Comparison of ENCODE assay signal across 15 mouse cellular contexts in genomic region chr12:79687683-79688386, GRCm38 (mm10).
DNase-seq lines count a peak whose midpoint lies in the region; ATAC-seq lines count a peak whose summit lies in the region.
"Had no signal": no experiment of that assay in that cellular context is flagged by ENCODE, and none has a peak within 500 bp of the region (broad histone marks: within the 10 kb centered on the region; RNA-seq: fewer than 3 reads in every experiment).

No protein-coding gene starts in this region.

- H3K4me1 ChIP-seq in kidney, embryonic 15.5 days: peaks cover 47% of the 10 kb centered on the region
- peaks cover 40% of the 10 kb centered on the region for H3K4me1 ChIP-seq in midbrain, embryonic 10.5 days
- peaks cover 3% of the 10 kb centered on the region for H3K4me1 ChIP-seq in midbrain, embryonic 11.5 days (ENCODE audit: control insufficient read depth, insufficient read depth, low read length)
- H3K4me1 ChIP-seq: midbrain, embryonic 15.5 days had no signal

- no peak overlapping the region for H3K9ac ChIP-seq in kidney, embryonic 15.5 days
- H3K9ac ChIP-seq in midbrain, embryonic 11.5 days (ENCODE audit: low read length): no peak overlapping the region
- H3K9ac ChIP-seq: intestine, embryonic 15.5 days; limb, embryonic 12.5 days; midbrain, embryonic 15.5 days had no signal

- H3K4me3 ChIP-seq in kidney, embryonic 15.5 days (replicated peaks): no peak overlapping the region
- no peak overlapping the region for H3K4me3 ChIP-seq in midbrain, embryonic 10.5 days
- H3K4me3 ChIP-seq in midbrain, embryonic 11.5 days (ENCODE audit: low read depth, low read length): no peak overlapping the region
- H3K4me3 ChIP-seq: gastrocnemius, adult 2 months; intestine, embryonic 15.5 days; limb, embryonic 12.5 days; midbrain, embryonic 15.5 days had no signal

- DNase-seq in CD4-positive, CD25-positive, alpha-beta regulatory T cell, adult 2 months (ENCODE audit: low read depth, low spot score): peak; percentile 50
- no peak for DNase-seq in kidney, postnatal 10 days
- no peak for DNase-seq in midbrain, embryonic 10.5 days (ENCODE audit: low spot score)
- DNase-seq in midbrain, embryonic 11.5 days (ENCODE audit: low spot score, missing footprints): no peak
- DNase-seq in frontal cortex, postnatal 25 days (ENCODE audit: low spot score in 2 of 2): no peak
- DNase-seq: adrenal gland, adult 2 months; cerebellum, adult 9-11 months; gastrocnemius, adult 2 months had no signal

- H3K36me3 ChIP-seq in kidney, embryonic 15.5 days: no peaks in the 10 kb centered on the region
- no peaks in the 10 kb centered on the region for H3K36me3 ChIP-seq in midbrain, embryonic 10.5 days
- no peaks in the 10 kb centered on the region for H3K36me3 ChIP-seq in midbrain, embryonic 11.5 days (ENCODE audit: control insufficient read depth, insufficient read depth, low read length)
- H3K36me3 ChIP-seq: intestine, embryonic 15.5 days; limb, embryonic 12.5 days; midbrain, embryonic 15.5 days had no signal

- H3K4me2 ChIP-seq in kidney, embryonic 15.5 days: no peak overlapping the region
- no peak overlapping the region for H3K4me2 ChIP-seq in midbrain, embryonic 11.5 days
- H3K4me2 ChIP-seq: intestine, embryonic 15.5 days; limb, embryonic 12.5 days; midbrain, embryonic 15.5 days had no signal

- peak overlapping the region; percentile 81 for H3K27ac ChIP-seq in kidney, embryonic 15.5 days
- H3K27ac ChIP-seq in midbrain, embryonic 10.5 days (replicated peaks): peak overlapping the region; percentile 63
- no peak overlapping the region for H3K27ac ChIP-seq in midbrain, embryonic 11.5 days (ENCODE audit: low read depth, low read length)
- H3K27ac ChIP-seq: gastrocnemius, adult 2 months; intestine, embryonic 15.5 days; midbrain, embryonic 15.5 days had no signal

- H3K27me3 ChIP-seq in kidney, embryonic 15.5 days: no peaks in the 10 kb centered on the region
- H3K27me3 ChIP-seq in midbrain, embryonic 10.5 days (ENCODE audit: low read depth, poor library complexity, severe bottlenecking): no peaks in the 10 kb centered on the region
- H3K27me3 ChIP-seq in midbrain, embryonic 11.5 days (ENCODE audit: control insufficient read depth, insufficient read depth, low read length): no peaks in the 10 kb centered on the region
- H3K27me3 ChIP-seq: CH12.LX; intestine, embryonic 15.5 days; limb, embryonic 12.5 days; midbrain, embryonic 15.5 days had no signal

- 26% methylated on average over 7 of the region's 7 CpGs for WGBS in kidney, embryonic 15.5 days
- WGBS in midbrain, embryonic 10.5 days: 75% methylated on average over 7 of the region's 7 CpGs
- WGBS in midbrain, embryonic 11.5 days: 66% methylated on average over 7 of the region's 7 CpGs

- no peaks in the 10 kb centered on the region for H3K9me3 ChIP-seq in kidney, embryonic 15.5 days (replicated peaks)
- no peaks in the 10 kb centered on the region for H3K9me3 ChIP-seq in midbrain, embryonic 10.5 days (replicated peaks)
- H3K9me3 ChIP-seq in midbrain, embryonic 11.5 days (ENCODE audit: control insufficient read depth, low read length): no peaks in the 10 kb centered on the region
- H3K9me3 ChIP-seq: intestine, embryonic 15.5 days; limb, embryonic 12.5 days; midbrain, embryonic 15.5 days had no signal

- ATAC-seq in CD4-positive, CD25-positive, alpha-beta regulatory T cell, adult 4 months: no peak
- peak; percentile 26; the same call in 1 of the 2 replicates for ATAC-seq in kidney, embryonic 15.5 days (replicated peaks; ENCODE audit: low FRiP score)
- ATAC-seq in midbrain, embryonic 11.5 days (ENCODE audit: low FRiP score): no peak
- ATAC-seq in inflammation-experienced regulatory T-cells, adult 6 months: no peak
- ATAC-seq: intestine, embryonic 15.5 days; midbrain, embryonic 15.5 days had no signal
